Comparison of ENCODE assay signal across 10 mouse cellular contexts in genomic region chr4:103120874-103121389, GRCm38 (mm10). TPM values are rescaled to one million over a fixed set of nuclear protein-coding genes. Genes with fewer than 3 reads are reported as not detected.
DNase-seq lines count a peak whose midpoint lies in the region; ATAC-seq and TF ChIP-seq lines count a peak whose summit lies in the region.
"Had no signal": no experiment of that assay in that cellular context is flagged by ENCODE, and none has a peak within 500 bp of the region (broad histone marks: within the 10 kb centered on the region; RNA-seq: fewer than 3 reads in every experiment).

No protein-coding gene starts in this region.

- H3K4me2 ChIP-seq in heart, embryonic 14.5 days (ENCODE audit: low read length), result peak overlapping the region; percentile 77
- peak overlapping the region; percentile 50; the same call in 1 of the 2 replicates for H3K4me2 ChIP-seq in hindbrain, embryonic 11.5 days (replicated peaks; ENCODE audit: low read depth, low read length)

- H3K27me3 ChIP-seq in heart, embryonic 14.5 days (ENCODE audit: control insufficient read depth, insufficient read depth, low read length), result no peaks in the 10 kb centered on the region
- no peaks in the 10 kb centered on the region for H3K27me3 ChIP-seq in G1E (ENCODE audit: insufficient read depth, low read length)
- H3K27me3 ChIP-seq in hindbrain, embryonic 11.5 days (ENCODE audit: control insufficient read depth, insufficient read depth, low read length), result no peaks in the 10 kb centered on the region; the same call in 1 of the 2 replicates
- H3K27me3 ChIP-seq: Patski had no signal

- H3K36me3 ChIP-seq in heart, embryonic 14.5 days (ENCODE audit: control insufficient read depth, insufficient read depth, low read length), result peaks cover 11% of the 10 kb centered on the region
- H3K36me3 ChIP-seq in G1E (replicated peaks) (peaks cover 15% of the 10 kb centered on the region), macrophage (ENCODE audit: inconsistent target) (0 out of 2 replicates have a peak, but pooled peaks cover 4% of the 10 kb centered on the region)
- no peaks in the 10 kb centered on the region for H3K36me3 ChIP-seq in hindbrain, embryonic 11.5 days (ENCODE audit: control insufficient read depth, insufficient read depth, low read length)

- ATAC-seq in heart, embryonic 14.5 days (ENCODE audit: insufficient number of reproducible peaks, insufficient read depth, low FRiP score, low read depth), result no peak
- peak; percentile 38; the same call in 1 of the 2 replicates for ATAC-seq in G1E (ENCODE audit: extremely low read depth, insufficient number of reproducible peaks, low FRiP score, poor library complexity, severe bottlenecking)
- no peak for ATAC-seq in hindbrain, embryonic 11.5 days (ENCODE audit: low FRiP score)
- ATAC-seq: Patski had no signal

- no peak for TF ChIP-seq CTCF in G1E (IDR thresholded peaks at IDR 0.05; ENCODE audit: low read depth, low read length)

- no peaks in the 10 kb centered on the region for H3K9me3 ChIP-seq in heart, embryonic 14.5 days (ENCODE audit: control insufficient read depth, low read length)
- no peaks in the 10 kb centered on the region for H3K9me3 ChIP-seq in G1E (replicated peaks)
- no peaks in the 10 kb centered on the region for H3K9me3 ChIP-seq in hindbrain, embryonic 11.5 days (ENCODE audit: control insufficient read depth, low read length)

- H3K79me2 ChIP-seq in macrophage (ENCODE audit: inconsistent target), result peaks cover 83% of the 10 kb centered on the region

- peaks cover 0 to 22% of the 10 kb centered on the region in 2 experiments; a peak in 3 of 4 replicates for H3K4me1 ChIP-seq in heart, embryonic 14.5 days (ENCODE audit: control insufficient read depth in 2 of 2, insufficient read depth in 2 of 2, low read length in 2 of 2)
- H3K4me1 ChIP-seq in G1E (ENCODE audit: insufficient read depth, low read depth, low read length), result peaks cover 27% of the 10 kb centered on the region
- H3K4me1 ChIP-seq in hindbrain, embryonic 11.5 days (replicated peaks; ENCODE audit: control insufficient read depth, insufficient read depth, low read length), result no peaks in the 10 kb centered on the region

- H3K27ac ChIP-seq in heart, embryonic 14.5 days (replicated peaks in 1 of 2; ENCODE audit: control insufficient read depth in 1 of 2, insufficient read depth in 1 of 2, low read depth in 2 of 2, low read length in 2 of 2), result no peak overlapping the region
- no peak overlapping the region for H3K27ac ChIP-seq in hindbrain, embryonic 11.5 days (ENCODE audit: low read depth, low read length)
- peak overlapping the region; percentile 73 for H3K27ac ChIP-seq in macrophage

- peak overlapping the region; percentile 98 for H3K9ac ChIP-seq in heart, embryonic 14.5 days (ENCODE audit: low read length)
- H3K9ac ChIP-seq in hindbrain, embryonic 11.5 days (ENCODE audit: low read depth, low read length), result no peak overlapping the region

- intact Hi-C loops in heart, postnatal 25 days (cut with DNase I), result loop anchor here (10.0 kb wide), 1 partner anchor 1756 kb away; no protein-coding TSS in a partner anchor

- no peak for DNase-seq in heart, postnatal 25 days (ENCODE audit: low spot score)
- no peak for DNase-seq in G1E (ENCODE audit: low spot score)
- DNase-seq in hindbrain, embryonic 11.5 days (ENCODE audit: low spot score), result no peak
- no peak for DNase-seq in adrenal gland, postnatal 36 days
- no peak for DNase-seq in kidney, adult 8-10 months
- no peak for DNase-seq in kidney, adult 11 months
- DNase-seq: kidney, postnatal 36 days had no signal

- 70% methylated on average over 9 of the region's 9 CpGs for WGBS in heart, embryonic 14.5 days
- 88% methylated on average over 9 of the region's 9 CpGs for WGBS in hindbrain, embryonic 11.5 days
- 41% methylated on average over 9 of the region's 9 CpGs for WGBS in macrophage (ENCODE audit: missing documents)

- H3K4me3 ChIP-seq in heart, embryonic 14.5 days (ENCODE audit: control insufficient read depth in 1 of 2, insufficient read depth in 1 of 2, low read depth in 1 of 2, low read length in 2 of 2), result peak overlapping the region in 1 of 2 experiments; percentile 93; a peak in 2 of 4 replicates
- H3K4me3 ChIP-seq in G1E (ENCODE audit: low read depth, low read length) (peak overlapping the region; percentile 82; the same call in 1 of the 2 replicates), macrophage (ENCODE audit: inconsistent target) (peak overlapping the region; percentile 78)
- no peak overlapping the region for H3K4me3 ChIP-seq in hindbrain, embryonic 11.5 days (ENCODE audit: low read depth, low read length)

RNA-seq across cellular contexts. Expression of gene Wdr78, which starts 6.6 kb away (rescaled TPM):
- 0.89 and 1.2 TPM in 2 replicates for polyA plus RNA-seq in heart, embryonic 14.5 days (2014; fragmentation: Nextera tagmentation; extraction: Ambion mirVana)
- total RNA-seq in heart, postnatal 25 days (2021), result 1 to 10 TPM in 1 of 2 experiments, under 1 TPM in 1; 0.64 to 1.6 TPM
- 3.8 and 5.4 TPM in 2 replicates for total RNA-seq in G1E (2014; fragmentation: Nextera tagmentation)
- total RNA-seq in G1E (2017), result 0.87 and 1.0 TPM in 2 replicates
- 0.59 and 0.81 TPM in 2 replicates for polyA plus RNA-seq in G1E (2012)
- 6.7 and 7.6 TPM in 2 replicates for polyA plus RNA-seq in hindbrain, embryonic 11.5 days (2014; fragmentation: Nextera tagmentation; extraction: Ambion mirVana)
- total RNA-seq in macrophage (2018; cell fraction: chromatin; rRNA removed), result 1 to 10 TPM in 23 of 26 experiments, under 1 TPM in 3; 0.49 to 8.2 (median 3.6) TPM
- 1 to 10 TPM in 2 of 26 experiments, under 1 TPM in 24; 0.28 to 1.4 (median 0.52) TPM for total RNA-seq in macrophage (2018; cell fraction: cytosol; rRNA removed)
- total RNA-seq in macrophage (2018; cell fraction: nucleus; rRNA removed), result 1 to 10 TPM in 20 of 26 experiments, under 1 TPM in 6; 0.52 to 7.3 (median 1.4) TPM
- 0.31 to 0.56 TPM (median 0.40 TPM) in 3 replicates for polyA plus RNA-seq in macrophage (2018)
- 1 to 10 TPM; 4.0 to 6.9 TPM for total RNA-seq in adrenal gland, postnatal 36 days (2021)

RNA-seq across cellular contexts. Expression of gene Mier1, which starts 6.7 kb away (rescaled TPM):
- polyA plus RNA-seq in heart, embryonic 14.5 days (2014; fragmentation: Nextera tagmentation; extraction: Ambion mirVana), result 27.4 and 36.1 TPM in 2 replicates
- 10 to 100 TPM; 31.1 to 35.6 TPM for total RNA-seq in heart, postnatal 25 days (2021)
- total RNA-seq in G1E (2014; fragmentation: Nextera tagmentation), result 98.3 and 107 TPM in 2 replicates
- 55.0 and 74.0 TPM in 2 replicates for total RNA-seq in G1E (2017)
- polyA plus RNA-seq in G1E (2012), result 15.4 and 17.8 TPM in 2 replicates
- polyA plus RNA-seq in hindbrain, embryonic 11.5 days (2014; fragmentation: Nextera tagmentation; extraction: Ambion mirVana), result 33.6 and 48.8 TPM in 2 replicates
- 100 to 1,000 TPM; 110 to 381 (median 229) TPM for total RNA-seq in macrophage (2018; cell fraction: chromatin; rRNA removed)
- total RNA-seq in macrophage (2018; cell fraction: cytosol; rRNA removed), result 10 to 100 TPM; 35.9 to 60.5 (median 44.3) TPM
- total RNA-seq in macrophage (2018; cell fraction: nucleus; rRNA removed), result 100 to 1,000 TPM in 18 of 26 experiments, 10 to 100 TPM in 8; 71.2 to 256 (median 116) TPM
- 21.6 to 42.7 TPM (median 27.8 TPM) in 3 replicates for polyA plus RNA-seq in macrophage (2018)
- total RNA-seq in adrenal gland, postnatal 36 days (2021), result 10 to 100 TPM; 57.0 to 59.2 TPM
